Mouse (Mus musculus) liver, embryonic 18 days (tissue): ENCODE results near the gene Idi1. TPM values are rescaled to one million over a fixed set of nuclear protein-coding genes. Genes with fewer than 3 reads are reported as not detected.

Experiments
- polyA plus RNA-seq: library from polyadenylated mRNA; depleted of rRNA; stranded (reverse); fragments of >200 nt; gene quantifications from 2 replicates; pipeline ENCODE4 v1.2.3, GENCODE M21; 2012; rRNA removed

Idi1 gene
- polyA plus RNA-seq, result 57.2 and 60.3 TPM in 2 replicates

DNA sequence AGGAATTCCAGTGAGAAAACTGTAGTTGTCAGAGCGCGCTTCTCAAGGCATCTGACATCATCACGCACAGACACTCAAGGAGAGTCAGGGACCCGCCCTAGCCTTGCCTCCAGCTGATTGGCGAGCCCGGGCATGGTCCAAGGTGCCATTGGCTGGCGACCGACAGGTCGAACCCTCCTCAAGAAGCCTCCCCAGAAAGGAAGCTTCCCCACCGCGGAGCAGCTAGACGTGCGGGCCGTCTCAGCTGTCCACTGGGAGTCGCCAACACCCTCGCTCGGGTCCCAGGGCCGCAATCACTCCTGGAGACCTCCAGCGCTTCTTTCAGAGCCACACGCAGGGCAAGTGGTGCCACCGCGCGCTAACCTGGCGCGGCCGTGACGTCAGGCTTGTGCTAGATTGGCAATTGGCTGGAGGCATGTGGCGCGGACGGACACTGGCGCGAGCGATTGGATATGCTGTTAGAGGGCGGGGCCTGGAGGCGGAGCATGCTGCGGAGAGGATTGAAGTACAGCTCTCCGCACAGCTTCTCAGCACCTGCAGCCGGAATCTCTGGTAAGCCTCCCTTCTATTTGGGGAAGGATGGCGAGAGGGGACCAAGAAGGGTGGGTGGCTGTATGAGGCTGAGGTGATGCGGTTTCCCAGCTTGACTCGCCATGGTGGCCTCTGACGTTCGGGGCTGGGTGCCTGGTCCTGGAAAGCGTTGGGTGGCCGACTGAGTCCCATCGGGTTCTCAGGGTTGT, at the start of gene Idi1:
TSS of gene Idi1 (plus strand) at position 57 of the 740 bp plus-strand sequence.

DNA sequence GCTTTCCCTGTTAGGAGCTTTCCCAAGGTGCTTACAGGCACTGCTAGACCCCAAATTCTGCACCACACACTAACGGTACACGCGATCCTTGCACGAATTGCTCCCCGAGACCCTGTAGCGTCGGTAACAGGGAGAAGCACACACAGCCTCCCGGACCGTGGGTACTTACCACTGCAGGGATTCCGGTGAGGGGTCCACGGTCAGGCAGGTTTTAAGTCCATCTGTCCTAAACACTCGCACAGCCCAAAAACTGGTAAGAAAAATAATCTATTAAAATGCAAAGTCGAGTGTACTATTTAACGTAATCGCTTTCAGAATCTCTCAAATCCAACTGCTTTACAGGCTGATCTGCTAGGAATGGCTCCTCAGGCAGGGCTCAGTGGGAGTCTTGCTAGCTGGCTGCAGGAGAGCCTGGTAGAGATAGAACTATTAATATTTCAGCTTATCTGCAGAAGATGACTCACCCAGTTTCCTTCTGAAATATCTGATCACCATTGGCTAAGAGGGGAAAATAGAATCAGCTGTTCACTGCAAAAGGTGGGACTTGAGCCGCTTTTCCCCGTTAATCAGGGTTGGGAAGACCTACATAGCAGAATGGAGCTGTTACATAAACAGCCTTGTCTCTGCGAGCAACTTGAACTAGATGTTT, 13.9 kb upstream of the Idi1 start, which contains the start of gene Wdr37:
TSS of gene Wdr37 (minus strand) at position 596 of the 649 bp plus-strand sequence.

Other genes starting within 250 kb of the Idi1 start
- 4.2 and 4.7 TPM in 2 replicates for gene Wdr37, start 13.6 kb upstream of the Idi1 start, polyA plus RNA-seq
- gene Gm9745, start 62.7 kb downstream of the Idi1 start, polyA plus RNA-seq, result not detected in 2 replicates
- not detected in 2 replicates for gene Idi2, start 67.4 kb downstream of the Idi1 start, polyA plus RNA-seq
- gene Gtpbp4, start 110.6 kb downstream of the Idi1 start, polyA plus RNA-seq, result 12.7 and 13.1 TPM in 2 replicates
- 13.5 and 16.1 TPM in 2 replicates for gene Larp4b, start 208.4 kb downstream of the Idi1 start, polyA plus RNA-seq